Mouse (Mus musculus): ENCODE results near the gene Kansl1.

Gene Kansl1

GRCm38 (mm10) chr11:104305711-104306110 is 162.9 kb downstream of the Kansl1 start:
- no peak for DNase-seq

GRCm38 (mm10) chr11:104303088-104303960 is 165.3 kb downstream of the Kansl1 start:
- no peak for DNase-seq

- DNase-seq: no peak
These were observed 166.0 kb downstream of the Kansl1 start for GRCm38 (mm10) chr11:104302628-104303027.

GRCm38 (mm10) chr11:104297671-104298070 is 171.0 kb downstream of the Kansl1 start:
- no peak for DNase-seq

GRCm38 (mm10) chr11:104295656-104296055 is 173.0 kb downstream of the Kansl1 start:
- DNase-seq: no peak

- DNase-seq: no peak
These were observed 173.5 kb downstream of the Kansl1 start for GRCm38 (mm10) chr11:104295145-104295544.

GRCm38 (mm10) chr11:104293241-104293640 is 175.4 kb downstream of the Kansl1 start:
- DNase-seq: no peak

- DNase-seq: no peak
These were observed 176.0 kb downstream of the Kansl1 start for GRCm38 (mm10) chr11:104292443-104293220.

- peak; percentile 88 for DNase-seq
These were observed 179.2 kb downstream of the Kansl1 start for GRCm38 (mm10) chr11:104289199-104290031.

- DNase-seq: peak; percentile 98
These were observed 179.8 kb downstream of the Kansl1 start for GRCm38 (mm10) chr11:104288835-104289198.

GRCm38 (mm10) chr11:104287113-104287512 is 181.5 kb downstream of the Kansl1 start:
- DNase-seq: no peak

Measured in cerebellum, adult 9-11 months (tissue).